Mouse (Mus musculus) midbrain, embryonic 12.5 days (tissue): ENCODE data around the gene Entpd6. TPM values are rescaled to one million over a fixed set of nuclear protein-coding genes. Genes with fewer than 3 reads are reported as not detected.

Experiments used
- polyA plus RNA-seq: library from polyadenylated mRNA; unstranded; fragments of >200 nt; fragmentation: Nextera tagmentation; extraction: Ambion mirVana; gene quantifications from 2 replicates; pipeline ENCODE4 v1.2.1, GENCODE M21; 2016

Entpd6 gene
- polyA plus RNA-seq, 1 experiment from 2014 or later = 32.0 TPM

Other genes starting within 250 kb of the Entpd6 start
- not detected in 2 replicates for gene Cst7, start 178.6 kb upstream of the Entpd6 start, polyA plus RNA-seq
- gene Apmap, start 140.5 kb upstream of the Entpd6 start, polyA plus RNA-seq = 37.1 and 38.4 TPM in 2 replicates
- gene Acss1, start 80.5 kb upstream of the Entpd6 start, polyA plus RNA-seq = 25.1 and 26.8 TPM in 2 replicates
- 0.09 and 0.13 TPM in 2 replicates for gene Vsx1, start 59.7 kb upstream of the Entpd6 start, polyA plus RNA-seq
- gene Pygb, start 37.7 kb downstream of the Entpd6 start, polyA plus RNA-seq = 77.4 and 80.1 TPM in 2 replicates
- gene Abhd12, start 155.7 kb downstream of the Entpd6 start, polyA plus RNA-seq = 59.5 and 65.5 TPM in 2 replicates
- 50.4 and 54.5 TPM in 2 replicates for gene Gins1, start 156.4 kb downstream of the Entpd6 start, polyA plus RNA-seq